Mouse (Mus musculus) bone marrow, adult 2 months (tissue): ENCODE measurements at regions not wholly inside any gene's neighbourhood (a gene's known extent, or its start where the extent isn't known, plus 50 kb on each side); places are given as distances from the start of the nearest gene placed in this dataset.

ENCODE experiments used
- H3K27ac ChIP-seq: fragments of 200-500 bp; 2 replicates; pipeline ENCODE4 v1.5.1; 2012; ENCODE audit warnings: low read depth, mild to moderate bottlenecking, control low read depth, inconsistent platforms, low read length; ENCODE audit not compliant: control insufficient read depth, poor library complexity, insufficient read depth
- H3K4me1 ChIP-seq: fragments of 200-500 bp; 2 replicates; pipeline ENCODE4 v1.6.1; 2011; ENCODE audit warnings: low read length; ENCODE audit not compliant: control insufficient read depth, insufficient read depth
- H3K4me3 ChIP-seq: fragments of 200-500 bp; replicated peaks from 2 replicates; pipeline ENCODE3; 2011; ENCODE audit warnings: mild to moderate bottlenecking, low read depth, low read length, control low read depth; ENCODE audit not compliant: control insufficient read depth
- CTCF ChIP-seq: fragments of 200-500 bp; IDR thresholded peaks from 2 replicates; pipeline ENCODE4 v1.5.1; 2011; ENCODE audit warnings: low read length, control low read depth; ENCODE audit not compliant: control insufficient read depth, insufficient read depth
- POLR2A ChIP-seq: fragments of 200-500 bp; IDR thresholded peaks from 2 replicates; pipeline ENCODE4 v1.6.1; 2011; ENCODE audit warnings: low read depth, mild to moderate bottlenecking, control low read depth, low read length, borderline replicate concordance; ENCODE audit not compliant: control insufficient read depth
- WGBS: fragments of 180-500 bp; shearing (Covaris S2); methylation state at CpG from one replicate; pipeline ENCODE4 v1.1.7; 2018; 5-methylcytosine and 5-hydroxymethylcytosine counted together

DNA sequence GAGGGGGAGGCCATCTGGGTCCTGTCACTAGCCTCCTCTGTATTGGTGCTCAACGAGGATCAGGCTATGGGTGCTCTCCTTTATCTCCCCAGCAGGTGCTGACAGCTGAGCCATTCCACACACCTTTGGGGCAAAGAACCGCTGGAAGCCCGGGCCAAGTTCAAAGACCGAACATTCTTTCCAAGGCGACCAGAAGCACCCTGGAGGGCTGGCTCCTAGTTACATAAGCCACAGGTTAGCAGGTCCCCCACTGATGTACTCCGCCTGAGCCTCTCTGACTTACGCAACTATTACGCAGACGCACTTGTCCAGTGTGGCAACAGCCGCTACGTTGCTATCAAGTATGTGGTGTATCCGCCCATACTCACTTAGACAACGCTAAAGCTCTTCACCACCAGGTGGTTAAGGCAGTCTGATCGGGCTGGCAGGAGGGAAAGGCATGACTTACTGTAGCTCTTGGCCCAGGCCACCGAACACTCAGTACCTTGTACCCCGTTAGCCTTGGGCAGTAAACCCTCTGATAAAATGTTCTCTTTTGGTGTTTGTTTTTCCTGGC, 69.2 kb downstream of the Gm33543 start:
- TF ChIP-seq CTCF: peak; percentile 39
- TF ChIP-seq POLR2A: no peak
- WGBS: 52% methylated on average over 16 of the region's 16 CpGs
- Histone ChIP-seq H3K4me3 (no peak overlapping the region), H3K27ac (peak overlapping the region; percentile 76), H3K4me1 (peaks cover 3% of the 10 kb centered on the region; the same call in 1 of the 2 replicates)

DNA sequence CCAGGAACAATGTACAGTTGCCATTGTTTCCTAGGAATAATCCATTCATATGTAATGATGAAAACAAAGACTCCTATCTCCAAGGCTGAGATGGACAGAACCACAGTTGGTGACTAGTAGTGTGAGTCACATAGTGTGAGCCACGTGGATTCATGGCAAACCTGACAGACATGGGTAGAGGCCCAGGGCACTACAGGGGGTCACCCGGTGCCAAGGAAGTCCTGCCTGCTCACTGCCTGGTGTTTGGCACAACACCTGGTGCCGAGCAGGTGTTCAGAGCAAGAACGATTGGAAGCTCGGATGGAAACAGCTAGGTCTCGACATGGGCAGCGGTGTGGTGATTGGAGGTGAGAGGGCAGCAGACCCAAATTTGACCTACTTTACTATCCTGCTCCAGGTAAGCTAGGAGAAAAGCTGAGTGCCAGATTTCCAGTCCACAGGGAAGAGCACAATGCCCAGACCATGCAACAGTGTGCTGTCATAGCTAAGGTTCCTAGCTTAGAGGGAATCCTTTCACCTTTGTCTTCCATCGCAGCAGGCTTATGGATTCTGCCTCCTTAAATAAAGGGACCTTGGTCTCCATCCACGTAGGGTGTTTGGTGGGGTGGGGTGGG, 69.8 kb downstream of the Gm33543 start:
- TF ChIP-seq POLR2A (no peak), CTCF (no peak)
- H3K4me1 ChIP-seq: peaks cover 3% of the 10 kb centered on the region; the same call in 1 of the 2 replicates
- H3K27ac ChIP-seq: peak overlapping the region; percentile 76
- WGBS: 84% methylated on average over 9 of the region's 9 CpGs
- no peak overlapping the region for H3K4me3 ChIP-seq

GRCm38 (mm10) chr10:95768974-95769373, 73.8 kb downstream of the Gm33543 start:
- H3K4me1 ChIP-seq: peaks cover 3% of the 10 kb centered on the region; the same call in 1 of the 2 replicates
- H3K4me3 ChIP-seq: no peak overlapping the region
- no peak overlapping the region for H3K27ac ChIP-seq
- TF ChIP-seq POLR2A: no peak
- TF ChIP-seq CTCF: no peak
- WGBS: 77% methylated on average over 8 of the region's 8 CpGs

- Histone ChIP-seq H3K4me3 (no peak overlapping the region), H3K4me1 (peaks cover 1% of the 10 kb centered on the region; the same call in 1 of the 2 replicates), H3K27ac (peak overlapping the region; percentile 67)
- WGBS: 20% methylated on average over 7 of the region's 7 CpGs
- TF ChIP-seq CTCF (no peak), POLR2A (no peak)
Observed at GRCm38 (mm10) chr10:95767526-95768161, 75.1 kb downstream of the Gm33543 start.

DNA sequence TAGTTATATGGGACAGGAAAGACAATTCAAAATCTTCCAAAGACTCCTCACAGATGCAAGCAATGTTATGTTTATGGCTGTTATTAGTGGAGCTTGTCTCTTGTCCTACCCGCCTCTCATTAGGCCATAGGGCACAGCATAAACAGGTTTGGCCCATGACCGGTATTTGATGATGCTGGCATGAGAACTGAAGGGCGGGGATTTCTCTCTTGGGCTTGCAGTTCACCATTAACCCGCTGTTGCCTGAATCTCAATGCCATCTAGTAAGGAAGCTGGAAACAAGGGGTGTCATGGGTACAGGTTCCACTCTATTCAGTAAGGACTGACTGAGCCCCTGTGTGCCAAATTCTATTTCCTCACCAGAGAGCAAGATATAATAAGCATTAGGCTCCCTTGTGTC, 78.6 kb downstream of the Gm33543 start:
- peak overlapping the region; percentile 24 for H3K4me3 ChIP-seq
- WGBS: 76% methylated on average over 4 of the region's 4 CpGs
- no peak overlapping the region for H3K27ac ChIP-seq
- TF ChIP-seq CTCF (no peak), POLR2A (no peak)
- no peaks in the 10 kb centered on the region for H3K4me1 ChIP-seq

GRCm38 (mm10) chr10:95762632-95763031, 80.1 kb downstream of the Gm33543 start:
- WGBS: 54% methylated on average over 8 of the region's 8 CpGs
- Histone ChIP-seq H3K4me3 (no peak overlapping the region), H3K4me1 (no peaks in the 10 kb centered on the region), H3K27ac (no peak overlapping the region)
- no peak for TF ChIP-seq CTCF
- no peak for TF ChIP-seq POLR2A

DNA sequence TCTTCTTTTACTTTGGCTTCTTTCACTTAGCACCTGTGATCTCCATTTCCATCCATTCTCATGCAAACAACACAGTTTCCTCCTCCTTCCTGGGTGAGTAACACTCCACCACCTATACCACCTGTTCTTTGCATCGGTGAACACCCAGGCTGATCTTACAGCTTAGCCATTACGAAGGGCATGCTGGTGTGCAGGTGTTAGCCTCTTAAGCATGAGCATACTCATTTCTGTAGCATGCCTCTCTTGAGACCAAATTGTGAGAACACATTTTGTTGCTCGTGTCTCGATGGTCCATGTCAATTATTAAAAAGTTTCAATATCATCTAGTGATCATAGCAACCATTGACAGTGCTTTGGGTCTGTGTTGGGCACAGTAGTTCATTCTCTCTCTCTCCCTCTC, 80.8 kb downstream of the Gm33543 start:
- TF ChIP-seq POLR2A (no peak), CTCF (no peak)
- Histone ChIP-seq H3K27ac (no peak overlapping the region), H3K4me3 (no peak overlapping the region), H3K4me1 (no peaks in the 10 kb centered on the region)
- 83% methylated on average over 4 of the region's 4 CpGs for WGBS

DNA sequence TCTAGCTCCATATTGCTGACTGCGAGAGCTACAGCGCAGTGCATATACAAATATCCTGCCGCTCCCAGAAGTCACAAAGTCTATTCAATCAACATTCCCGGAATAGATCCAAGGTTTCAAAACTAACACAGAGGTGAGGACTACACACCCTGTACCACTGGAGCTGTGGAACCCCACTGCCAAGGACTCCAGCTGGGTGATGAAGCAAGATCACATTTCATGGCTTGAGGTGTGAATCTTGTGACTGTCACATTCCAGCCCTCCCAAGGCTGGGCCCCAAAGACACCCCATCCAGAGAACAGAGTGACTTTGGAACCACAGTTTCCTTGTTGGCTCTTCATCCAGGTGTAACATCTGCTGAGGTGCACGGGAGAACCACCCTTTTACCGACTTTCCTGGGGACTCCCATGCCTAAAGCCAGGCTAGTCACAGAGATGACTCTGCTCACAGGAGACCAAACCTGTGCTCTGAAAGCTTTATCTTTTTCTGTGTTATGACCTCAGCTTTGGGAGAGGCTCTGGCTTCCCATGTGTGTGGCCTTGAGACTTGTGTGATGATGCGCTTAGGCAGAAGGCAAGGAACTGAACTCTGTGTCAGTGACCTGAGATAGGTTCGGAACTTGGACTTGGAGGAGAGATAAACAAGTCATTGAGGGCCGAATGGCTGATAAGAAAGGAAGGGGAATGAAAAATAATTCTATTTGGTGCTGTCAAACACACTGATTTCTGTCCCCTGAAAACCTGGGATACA, 82.4 kb downstream of the Gm33543 start:
- TF ChIP-seq CTCF (no peak), POLR2A (no peak)
- Histone ChIP-seq H3K27ac (no peak overlapping the region), H3K4me1 (peaks cover under 1% of the 10 kb centered on the region; the same call in 1 of the 2 replicates), H3K4me3 (no peak overlapping the region)
- WGBS: 81% methylated on average over 9 of the region's 9 CpGs
